Mouse (Mus musculus) kidney, adult 2 months (tissue): ENCODE measurements around the gene Prkcsh.

ENCODE experiments used
- CTCF ChIP-seq: fragments of 200-500 bp; conservative IDR thresholded peaks from 2 replicates; pipeline ENCODE4 v1.5.1; 2011; ENCODE audit warnings: low read depth, mild to moderate bottlenecking, control low read depth, low read length, moderate library complexity, mixed read lengths; ENCODE audit not compliant: insufficient read depth, insufficient read length
- POLR2A ChIP-seq: fragments of 200-500 bp; IDR thresholded peaks from one replicate; pipeline ENCODE4 v1.6.1; 2011; ENCODE audit warnings: low read depth, low read length, control low read depth

DNA sequence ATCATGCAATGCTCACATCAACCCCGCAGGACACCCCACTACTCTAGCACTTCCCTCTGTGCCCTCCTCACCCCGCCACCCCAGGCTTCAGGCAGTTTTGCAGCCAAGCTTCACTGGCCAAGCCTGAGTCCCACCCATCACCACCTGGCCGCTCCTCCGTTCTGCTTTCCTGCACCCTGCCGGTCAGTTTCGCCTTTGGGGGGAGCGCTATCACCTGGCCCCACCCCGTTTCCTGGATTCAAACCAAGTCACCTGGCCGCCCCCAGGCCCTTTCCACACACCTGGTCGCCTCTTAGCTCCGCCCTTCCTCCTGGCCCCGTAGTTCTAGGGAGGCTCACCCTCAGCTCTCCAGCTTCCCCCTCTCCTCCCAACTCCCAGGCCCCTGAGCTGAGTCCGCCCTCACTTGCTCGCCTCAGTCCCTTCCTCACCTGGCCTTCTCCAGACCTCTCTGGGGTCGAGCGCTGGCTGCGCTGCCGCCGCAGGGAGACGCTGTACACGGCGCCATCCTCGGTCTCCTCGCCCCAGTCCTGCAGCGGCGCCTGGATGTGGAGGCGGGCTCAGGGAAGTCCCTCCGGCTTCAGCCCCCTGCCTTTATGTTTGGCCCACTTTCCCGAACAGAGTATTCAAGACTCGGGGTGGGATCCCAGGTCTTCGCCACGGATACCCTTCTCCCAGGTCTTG lies 14.0 kb upstream of the Prkcsh start:
- no peak for TF ChIP-seq CTCF
- no peak for TF ChIP-seq POLR2A
